Mouse (Mus musculus) brain, embryonic 14.5 days (tissue): ENCODE results near the gene Xkr8. TPM values are rescaled to one million over a fixed set of nuclear protein-coding genes. Genes with fewer than 3 reads are reported as not detected.

ENCODE experiments used
- DNase-seq: peaks from one replicate; pipeline ENCODE4 v3.0.0-alpha.2; 2011; ENCODE audit warnings: low read depth
- CTCF ChIP-seq: fragments of 200-500 bp; IDR thresholded peaks from 2 replicates; pipeline ENCODE4 v1.5.1; 2012; ENCODE audit warnings: inconsistent platforms, mild to moderate bottlenecking, moderate library complexity, borderline replicate concordance; ENCODE audit not compliant: insufficient read depth, insufficient read length; ENCODE audit errors: extremely low read depth
- POLR2A ChIP-seq: fragments of 200-500 bp; IDR thresholded peaks from 2 replicates; pipeline ENCODE4 v1.6.1; 2012; ENCODE audit warnings: mild to moderate bottlenecking, inconsistent platforms, borderline replicate concordance; ENCODE audit not compliant: poor library complexity, insufficient read depth, insufficient read length, severe bottlenecking; ENCODE audit errors: extremely low read depth
- polyA plus RNA-seq: library from polyadenylated mRNA; depleted of rRNA; stranded (reverse); fragments of >200 nt; gene quantifications from 2 replicates; pipeline ENCODE4 v1.2.3, GENCODE M21; 2012; rRNA removed

Xkr8 gene
- polyA plus RNA-seq, 1 experiment, result 6.6 TPM

DNA sequence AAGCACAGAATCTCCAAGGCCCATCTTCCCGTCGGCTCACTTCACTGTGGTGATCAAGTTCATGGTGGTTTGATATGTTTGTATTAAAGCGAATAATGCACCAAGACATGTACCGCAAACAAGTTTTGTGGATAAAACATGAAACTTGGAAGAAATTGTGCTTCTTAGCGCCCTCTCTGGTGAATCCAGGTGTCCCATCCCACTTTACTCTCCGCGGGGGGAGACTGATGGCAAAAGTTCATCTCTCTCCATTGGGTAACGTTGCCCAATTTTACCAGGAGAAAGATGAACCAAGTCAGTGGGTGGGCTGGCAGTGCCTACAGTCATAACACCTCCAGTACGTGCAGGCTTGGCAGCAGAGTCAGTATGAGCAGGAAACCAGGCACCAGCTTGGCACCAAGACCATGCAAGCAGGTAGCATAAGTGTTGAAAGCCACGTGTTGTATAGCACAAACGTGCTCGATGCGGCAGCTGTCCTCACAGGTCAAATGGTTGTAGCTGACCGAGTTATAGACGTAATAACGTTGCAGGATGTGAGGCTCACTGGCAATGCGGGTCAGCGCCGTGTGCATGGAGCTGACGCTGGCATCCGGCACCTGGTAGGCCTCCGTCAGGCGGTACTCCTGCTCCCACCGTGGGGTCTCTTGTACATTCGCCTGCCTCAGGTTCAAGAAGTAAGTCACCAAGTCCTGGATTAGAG, 875 bp upstream of the Xkr8 start:
- TF ChIP-seq POLR2A (no peak), CTCF (no peak)
- DNase-seq, result no peak

GRCm38 (mm10) chr4:132731616-132732015, 730 bp downstream of the Xkr8 start:
- TF ChIP-seq CTCF (no peak), POLR2A (no peak)
- DNase-seq, result no peak

GRCm38 (mm10) chr4:132728233-132728632, 4.1 kb downstream of the Xkr8 start:
- DNase-seq, result no peak
- no peak for TF ChIP-seq POLR2A
- no peak for TF ChIP-seq CTCF

DNA sequence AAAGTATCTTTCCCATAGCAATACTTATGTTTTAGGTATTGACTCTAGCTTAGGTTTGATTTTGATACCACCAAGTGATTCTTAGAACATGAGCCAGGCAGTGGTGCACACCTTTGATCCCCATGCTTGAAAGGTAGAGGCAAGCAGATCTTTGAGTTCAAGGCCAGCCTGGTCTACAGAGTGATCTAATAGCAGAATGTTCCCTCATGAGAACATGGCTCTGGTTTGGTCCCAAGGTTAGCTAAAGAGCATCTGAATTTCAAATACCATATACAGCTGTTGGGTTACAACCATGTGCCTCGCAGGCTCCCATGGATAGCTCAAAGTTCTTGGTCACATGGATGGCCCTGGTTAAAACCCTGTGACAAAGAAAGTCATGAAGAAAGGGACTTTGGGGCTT, 14.1 kb downstream of the Xkr8 start:
- no peak for TF ChIP-seq POLR2A
- no peak for DNase-seq

- DNase-seq, result no peak
- TF ChIP-seq POLR2A (no peak), CTCF (no peak)
These were observed 19.2 kb downstream of the Xkr8 start for GRCm38 (mm10) chr4:132713181-132713580.

- no peak for DNase-seq
- TF ChIP-seq POLR2A (no peak), CTCF (no peak)
These were observed 25.5 kb downstream of the Xkr8 start for GRCm38 (mm10) chr4:132706885-132707284.

DNA sequence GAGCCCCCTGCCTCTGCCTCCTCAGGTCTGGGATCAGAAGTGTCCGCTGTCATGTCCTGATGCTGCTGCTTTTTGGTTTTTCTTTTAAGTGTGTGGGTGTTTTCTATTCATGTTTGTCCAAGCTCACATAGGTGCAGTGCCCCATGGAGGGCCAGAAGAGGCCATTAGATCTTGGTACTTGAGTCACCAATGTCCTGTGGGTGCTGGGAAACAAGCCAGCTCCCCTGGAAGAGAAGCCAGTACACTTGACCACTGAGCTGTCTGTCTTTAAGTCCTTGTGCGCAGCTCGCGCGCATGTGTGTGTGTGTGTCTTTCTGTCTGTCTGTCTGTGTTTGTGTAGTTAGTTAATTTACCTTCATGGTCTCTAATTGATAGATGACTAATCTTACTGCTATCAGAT, 30.3 kb downstream of the Xkr8 start:
- no peak for DNase-seq
- no peak for TF ChIP-seq POLR2A
- TF ChIP-seq CTCF, result no peak

- DNase-seq, result no peak
- TF ChIP-seq POLR2A, result no peak
- TF ChIP-seq CTCF, result no peak
These were observed 39.0 kb downstream of the Xkr8 start for GRCm38 (mm10) chr4:132693366-132693765.

DNA sequence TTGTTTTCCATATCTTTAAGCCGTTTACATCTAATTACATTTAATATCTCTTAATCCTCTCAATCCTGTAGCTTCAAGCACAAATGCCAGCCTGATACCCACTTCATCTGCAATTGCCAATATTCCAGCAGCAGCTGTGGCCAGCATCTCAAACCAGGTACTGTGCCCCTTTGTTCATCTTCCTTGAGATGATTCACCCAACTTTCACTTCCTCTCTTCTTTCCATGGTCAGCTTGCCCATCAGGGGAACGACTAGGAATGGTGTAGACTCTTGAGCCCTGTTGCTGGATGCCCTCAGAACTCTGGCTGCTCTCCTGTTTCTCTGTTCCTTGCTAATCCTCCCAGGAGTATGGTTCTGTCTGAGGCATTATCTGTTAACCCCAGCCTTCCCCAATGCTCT, 42.7 kb downstream of the Xkr8 start:
- TF ChIP-seq CTCF, result no peak
- no peak for DNase-seq

GRCm38 (mm10) chr4:132676771-132677539, 55.4 kb downstream of the Xkr8 start:
- peak; percentile 23 for DNase-seq

More at GRCm38 (mm10) chr4:132676771-132677539, 55.4 kb downstream of the Xkr8 start:
- peak; percentile 49; the same call in 1 of the 2 replicates for TF ChIP-seq CTCF
- TF ChIP-seq POLR2A, result no peak

Other genes starting within 250 kb of the Xkr8 start
- 5.1 and 6.1 TPM in 2 replicates for gene Sesn2, start 222.0 kb downstream of the Xkr8 start, polyA plus RNA-seq
- 799 and 900 TPM in 2 replicates for gene Atpif1, start 198.9 kb downstream of the Xkr8 start, polyA plus RNA-seq
- 102 and 106 TPM in 2 replicates for gene Dnajc8, start 197.0 kb downstream of the Xkr8 start, polyA plus RNA-seq
- gene Ptafr, start 168.5 kb downstream of the Xkr8 start, polyA plus RNA-seq, result 0.38 and 0.68 TPM in 2 replicates
- gene Eya3, start 93.6 kb downstream of the Xkr8 start, polyA plus RNA-seq, result 28.6 and 29.6 TPM in 2 replicates
- 0.78 and 1.1 TPM in 2 replicates for gene Smpdl3b, start 24.7 kb upstream of the Xkr8 start, polyA plus RNA-seq
- gene Rpa2, start 35.8 kb upstream of the Xkr8 start, polyA plus RNA-seq, result 29.6 and 46.6 TPM in 2 replicates
- gene Themis2, start 63.8 kb upstream of the Xkr8 start, polyA plus RNA-seq, result 0.38 and 0.90 TPM in 2 replicates
- 91.3 and 110 TPM in 2 replicates for gene Ppp1r8, start 110.6 kb upstream of the Xkr8 start, polyA plus RNA-seq
- gene Stx12, start 152.0 kb upstream of the Xkr8 start, polyA plus RNA-seq, result 118 and 121 TPM in 2 replicates
- gene Fam76a, start 190.0 kb upstream of the Xkr8 start, polyA plus RNA-seq, result 19.8 and 20.3 TPM in 2 replicates
- 0.09 and 0.15 TPM in 2 replicates for gene Fgr, start 241.5 kb upstream of the Xkr8 start, polyA plus RNA-seq